Mouse (Mus musculus): ENCODE measurements around the gene Dmrt3.

Dmrt3 gene

DNA sequence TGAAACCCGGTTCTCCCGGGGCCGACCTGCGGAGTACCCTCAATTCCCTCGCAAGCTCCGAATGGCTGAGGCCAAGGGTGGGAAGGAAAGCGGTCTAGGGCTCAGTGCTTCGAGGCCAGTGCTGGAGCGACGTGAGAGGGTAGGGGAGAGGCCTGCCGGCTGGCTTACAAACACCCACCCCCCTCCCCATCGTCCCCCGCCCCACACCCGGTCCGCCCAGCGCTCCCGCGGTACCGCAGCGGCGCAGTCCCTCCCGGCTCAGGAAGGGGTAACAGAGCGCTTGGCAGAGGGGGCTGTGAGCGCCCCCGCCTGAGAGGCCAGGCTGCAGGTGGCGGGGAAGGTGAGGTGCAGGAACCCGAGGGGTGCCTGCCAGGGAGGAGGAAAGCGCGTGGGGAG lies at the start of gene Dmrt3:
TSS of gene Dmrt3 (plus strand) at position 287 of the 396 bp plus-strand sequence.
- no peak for DNase-seq (ENCODE audit: low spot score)

DNA sequence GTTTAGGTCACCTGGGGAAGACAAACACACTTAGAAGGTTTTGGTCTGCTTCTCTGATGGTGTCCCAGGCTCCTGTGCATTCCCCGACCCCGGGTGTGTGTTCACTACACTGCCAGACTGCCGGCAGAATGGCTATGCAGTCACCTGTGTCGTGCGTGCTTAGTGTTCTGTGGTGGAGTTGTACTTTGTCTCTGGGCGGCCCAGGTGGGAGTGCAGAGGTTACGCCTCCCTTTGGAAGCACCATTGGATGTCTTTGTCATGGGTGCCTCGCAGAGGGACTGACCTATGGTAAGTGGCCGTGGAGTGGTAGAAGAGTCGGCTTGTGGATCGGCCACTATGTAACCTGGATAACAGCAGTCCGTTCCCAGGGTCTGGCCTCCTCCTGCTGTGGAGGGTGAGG lies 45.7 kb upstream of the Dmrt3 start:
- no peak for DNase-seq (ENCODE audit: low spot score)

DNA sequence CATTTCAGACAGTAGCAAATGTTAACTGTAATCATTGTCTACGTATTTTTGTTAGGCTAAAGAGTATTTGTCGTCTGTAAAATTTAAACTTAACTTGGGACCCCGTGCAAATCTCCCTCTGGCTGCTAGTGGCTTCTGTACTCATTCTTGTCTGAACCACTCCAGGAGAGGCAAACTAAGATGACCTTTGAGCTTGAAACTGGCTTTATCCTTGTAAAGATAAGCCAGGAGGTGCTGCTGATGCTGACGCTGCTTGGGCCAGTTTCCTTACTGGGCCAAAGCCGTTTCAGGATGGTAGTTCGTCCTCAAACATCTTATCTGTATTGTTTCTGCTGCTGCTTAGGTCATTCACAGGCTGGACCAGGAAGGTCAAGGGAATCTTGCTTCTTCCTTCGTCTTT lies 40.3 kb upstream of the Dmrt3 start:
- no peak for DNase-seq (ENCODE audit: low spot score)

DNA sequence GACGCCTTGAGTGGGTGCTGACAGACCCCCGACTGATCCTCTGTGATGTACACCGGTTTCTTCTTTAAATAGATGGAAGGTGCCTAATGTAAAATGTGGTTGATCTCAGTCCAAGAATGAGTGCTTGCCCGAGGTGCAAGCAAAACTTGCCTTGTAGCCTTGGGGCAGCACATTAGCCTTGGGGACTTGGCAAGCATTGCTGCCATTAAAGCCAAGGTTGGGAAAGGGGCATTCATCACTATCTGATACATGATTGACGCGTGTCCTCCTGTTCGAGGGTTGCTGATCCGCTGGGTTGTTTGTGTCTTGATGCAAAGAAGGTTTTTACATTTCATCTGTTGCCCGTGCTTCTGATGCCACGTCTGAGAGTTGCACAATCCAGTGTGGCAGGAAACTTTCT lies 35.7 kb upstream of the Dmrt3 start:
- no peak for DNase-seq (ENCODE audit: low spot score)

DNA sequence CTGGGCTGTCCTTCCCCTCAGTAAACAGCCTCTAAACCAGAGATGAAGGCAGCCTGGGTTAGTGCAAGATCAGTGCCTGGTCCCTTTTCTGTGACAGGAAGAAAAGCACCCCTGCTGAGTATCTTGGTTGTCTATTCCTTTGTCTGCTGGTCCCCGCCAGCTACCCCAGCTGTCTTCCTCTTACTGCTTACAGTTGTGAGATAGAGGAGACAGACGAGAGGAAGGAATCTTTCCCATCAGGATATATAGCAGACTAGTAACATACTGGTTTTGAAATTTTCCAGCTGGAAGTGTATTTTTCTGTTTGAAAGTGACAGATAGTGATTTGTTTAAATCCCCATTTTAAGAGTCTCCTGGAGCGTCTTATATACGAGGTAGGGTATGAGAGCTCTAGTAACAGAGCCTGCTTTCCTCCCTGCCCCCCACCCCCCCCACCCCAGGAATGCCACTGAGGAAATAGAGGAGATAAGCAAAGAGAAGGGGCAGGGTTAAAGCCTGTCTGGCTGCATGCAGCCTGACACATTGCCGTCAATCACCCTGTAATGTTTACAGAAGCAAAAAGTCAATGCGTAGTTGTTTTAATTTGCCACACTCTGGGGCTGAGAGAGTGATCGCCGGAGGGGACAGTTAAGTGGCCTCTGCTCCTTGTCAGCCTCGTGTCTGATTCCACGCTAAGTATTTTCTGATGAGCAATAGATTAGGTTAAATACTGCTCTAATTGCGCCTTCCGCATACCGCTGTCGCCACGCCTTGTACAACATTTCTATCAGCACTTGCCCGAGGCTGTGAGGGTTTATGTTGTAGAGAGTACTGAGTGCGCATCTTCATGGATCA lies 34.9 kb upstream of the Dmrt3 start:
- no peak for DNase-seq (ENCODE audit: low spot score)

DNA sequence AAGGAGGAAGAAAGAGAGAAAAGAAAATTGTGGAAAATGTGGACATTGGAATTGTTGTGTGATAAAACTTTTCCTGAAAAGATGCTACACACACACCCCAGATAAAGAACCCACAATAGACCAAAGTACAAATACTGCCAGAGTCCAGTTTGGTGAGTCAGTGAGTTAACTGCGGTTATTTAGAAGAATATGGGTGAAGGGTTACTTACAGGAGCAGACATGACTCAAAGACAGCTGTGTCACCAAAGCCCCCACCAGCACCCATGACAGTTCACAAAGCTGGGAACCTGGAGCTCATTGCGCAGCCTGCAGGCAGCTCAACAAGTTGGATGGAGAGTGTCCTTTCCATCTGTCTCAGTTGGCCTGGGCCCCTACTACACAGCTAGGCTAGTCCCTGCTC lies 31.7 kb upstream of the Dmrt3 start:
- no peak for DNase-seq (ENCODE audit: low spot score)

DNA sequence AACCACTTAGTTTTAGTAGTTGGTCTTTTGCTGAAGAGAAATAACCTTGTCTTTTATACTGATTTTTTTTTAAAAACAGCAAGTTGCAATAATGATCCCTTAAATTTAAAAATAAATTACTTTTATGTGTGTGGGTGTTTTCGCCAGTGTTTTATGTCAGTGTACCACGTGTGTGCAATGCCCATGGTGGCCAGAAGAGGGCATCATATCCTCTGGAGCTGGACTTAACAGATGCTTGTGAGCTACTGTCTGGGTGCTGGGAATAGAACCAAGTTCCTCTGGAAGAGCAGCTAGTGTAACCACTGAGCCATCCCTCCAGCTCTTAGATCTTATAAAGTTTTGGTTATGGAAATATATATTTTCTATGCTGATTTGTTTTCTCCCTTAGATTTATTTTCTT lies 30.7 kb upstream of the Dmrt3 start:
- DNase-seq (ENCODE audit: low spot score): no peak

DNA sequence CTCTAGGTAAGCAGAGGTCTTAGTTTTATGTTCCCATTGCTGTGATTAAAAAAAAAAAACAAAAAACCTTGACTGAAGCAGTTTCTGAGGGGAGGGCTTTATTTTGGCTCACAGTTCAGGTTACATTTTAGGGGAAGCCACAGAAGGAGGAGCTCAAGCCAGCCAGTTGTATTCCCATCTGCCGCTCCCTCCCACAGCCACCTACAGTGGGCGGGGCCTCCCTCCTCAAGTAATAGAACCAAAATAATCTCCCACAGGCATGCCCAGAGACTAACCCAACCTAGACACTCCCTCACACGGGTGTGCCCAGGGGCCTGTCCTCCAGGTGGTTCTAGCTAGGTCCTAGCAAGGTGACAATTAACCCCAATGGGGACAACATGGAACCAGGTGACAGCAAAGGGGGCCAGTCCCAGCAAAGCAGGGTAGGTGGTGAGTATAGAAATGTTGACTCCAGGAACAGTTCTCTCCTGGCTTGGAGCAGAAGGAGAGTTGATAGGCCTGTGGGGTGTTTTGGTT lies 12.3 kb upstream of the Dmrt3 start:
- DNase-seq (ENCODE audit: low spot score): no peak

DNA sequence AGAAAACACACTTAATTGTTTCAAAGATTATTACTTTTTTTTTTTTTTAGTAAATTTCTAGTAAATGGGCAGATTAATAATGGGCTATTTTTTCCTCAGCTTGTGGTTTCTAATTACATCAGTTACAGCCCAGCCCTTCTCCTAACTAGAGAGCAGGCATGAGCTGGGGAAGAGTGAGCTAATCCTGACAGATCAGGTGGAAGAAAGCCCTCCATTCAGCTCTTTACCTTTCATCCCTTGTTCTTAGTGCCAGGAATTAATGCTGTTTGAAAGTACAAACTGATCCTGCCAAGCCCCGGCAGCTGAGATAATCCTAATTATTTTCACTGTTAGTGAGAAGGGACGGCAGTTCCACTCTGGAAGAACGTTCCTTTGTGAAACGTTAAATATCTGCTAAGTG lies 11.5 kb upstream of the Dmrt3 start:
- DNase-seq (ENCODE audit: low spot score): no peak

DNA sequence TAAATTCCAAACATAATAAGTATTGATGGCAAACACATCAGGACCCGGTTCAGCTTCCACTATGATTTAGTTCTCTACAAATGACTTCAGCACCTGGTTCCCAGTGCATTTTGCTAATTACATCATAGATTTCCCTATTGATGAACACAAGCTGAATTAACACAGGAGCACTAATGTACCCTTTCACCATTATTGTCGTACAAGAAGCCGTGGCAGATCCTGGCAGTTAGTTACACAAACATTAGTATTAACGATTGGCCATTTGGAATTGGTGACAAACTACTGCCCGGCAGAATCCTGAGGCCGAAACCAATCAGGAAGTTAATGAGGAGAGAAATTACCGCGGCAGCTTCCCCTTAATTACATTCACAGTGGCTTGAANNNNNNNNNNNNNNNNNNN lies 8.1 kb upstream of the Dmrt3 start:
- DNase-seq (ENCODE audit: low spot score): no peak

DNA sequence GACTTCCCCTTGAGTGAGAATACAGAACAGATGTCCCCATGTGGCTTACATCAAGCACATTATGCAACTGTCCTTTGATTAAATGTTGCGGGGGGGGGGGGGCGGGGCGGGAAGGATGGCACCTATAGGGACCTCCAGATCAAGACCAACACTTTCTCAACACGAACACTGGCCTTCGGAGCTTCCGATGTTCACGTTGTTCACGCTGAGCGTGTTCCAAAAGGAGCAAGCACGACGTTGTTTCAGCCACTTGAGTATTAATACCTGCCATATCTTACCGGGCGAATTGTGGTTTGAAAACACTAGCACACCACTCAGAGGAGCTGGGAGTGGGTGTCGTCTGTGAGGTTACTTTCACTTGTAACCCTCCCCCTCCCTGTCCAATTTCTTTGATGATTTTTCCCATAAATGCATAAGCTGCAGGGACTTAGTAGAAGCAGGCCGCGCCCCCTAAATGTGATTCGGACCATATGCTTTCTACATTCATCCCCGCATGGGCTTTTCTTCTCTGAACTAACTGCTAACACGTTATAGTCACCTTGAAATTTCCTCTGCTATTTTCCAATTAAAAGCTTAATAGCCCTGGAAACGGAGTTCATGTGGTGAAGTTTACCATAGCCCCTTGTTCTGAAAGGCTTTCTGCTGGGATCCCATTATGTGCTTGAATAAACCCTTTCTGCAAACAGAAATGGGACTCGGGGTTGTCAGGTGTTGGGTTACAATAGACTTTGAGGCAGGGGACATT lies 2.5 kb upstream of the Dmrt3 start:
- no peak for DNase-seq (ENCODE audit: low spot score)

DNA sequence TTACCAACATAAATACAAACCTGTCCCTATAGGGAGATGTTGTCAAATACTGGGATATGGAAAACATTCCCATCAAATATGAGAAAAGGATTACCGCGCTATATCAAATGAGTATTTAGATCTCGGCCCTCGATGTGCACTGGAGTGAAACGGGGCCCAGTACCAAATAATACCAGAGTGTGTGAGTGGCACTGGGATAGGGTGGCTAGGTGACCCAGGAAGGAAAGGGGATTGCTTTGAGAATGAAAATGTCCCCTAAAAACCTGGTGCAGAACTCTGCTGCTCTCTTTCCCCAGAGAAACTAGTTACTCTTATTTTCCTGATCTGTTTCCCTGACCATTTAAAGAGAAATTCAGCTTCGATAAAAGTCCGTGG lies 1.9 kb upstream of the Dmrt3 start:
- no peak for DNase-seq (ENCODE audit: low spot score)

DNA sequence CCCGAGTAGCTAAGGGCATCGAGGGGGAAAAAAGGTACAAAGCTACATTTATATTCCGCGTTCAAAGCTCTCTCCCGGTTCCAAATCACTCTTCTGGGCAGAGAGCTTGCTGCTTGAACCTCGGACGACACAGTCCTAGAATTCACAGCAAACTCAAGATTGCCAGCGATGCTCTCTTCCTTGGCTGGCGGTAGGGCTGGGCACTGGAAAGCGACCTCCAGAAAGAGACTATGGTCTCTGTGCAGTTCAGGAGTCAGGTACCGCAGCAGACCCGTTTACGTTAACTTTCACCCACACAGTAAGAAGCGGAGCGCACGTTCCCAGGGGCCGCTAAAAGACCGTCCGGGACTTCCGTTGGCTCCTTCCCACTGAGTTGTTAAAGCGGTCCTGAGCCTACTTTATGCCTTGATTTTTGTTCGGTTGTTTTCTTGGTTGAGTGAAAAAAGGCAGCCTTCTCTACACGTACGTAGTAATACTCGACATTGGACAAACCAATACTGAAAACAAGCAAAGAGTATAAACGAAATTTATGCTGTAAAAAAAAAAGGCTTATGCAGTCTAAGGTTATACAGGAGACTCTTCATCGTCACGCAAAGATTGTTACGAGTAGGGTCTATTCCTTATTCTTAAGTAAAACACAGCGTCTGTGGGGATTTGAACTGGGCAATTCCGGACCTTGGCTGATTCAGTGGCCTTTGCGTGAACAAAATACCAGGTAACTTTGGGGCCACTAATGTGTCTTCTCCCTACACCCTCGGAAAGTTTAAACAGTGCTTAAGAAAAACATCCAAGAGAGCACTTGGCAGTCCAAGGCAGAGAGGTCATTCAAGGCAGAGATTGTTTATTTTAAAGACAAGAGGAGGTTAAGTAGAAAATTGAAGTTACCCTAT lies 895 bp upstream of the Dmrt3 start:
- no peak for DNase-seq (ENCODE audit: low spot score)

DNA sequence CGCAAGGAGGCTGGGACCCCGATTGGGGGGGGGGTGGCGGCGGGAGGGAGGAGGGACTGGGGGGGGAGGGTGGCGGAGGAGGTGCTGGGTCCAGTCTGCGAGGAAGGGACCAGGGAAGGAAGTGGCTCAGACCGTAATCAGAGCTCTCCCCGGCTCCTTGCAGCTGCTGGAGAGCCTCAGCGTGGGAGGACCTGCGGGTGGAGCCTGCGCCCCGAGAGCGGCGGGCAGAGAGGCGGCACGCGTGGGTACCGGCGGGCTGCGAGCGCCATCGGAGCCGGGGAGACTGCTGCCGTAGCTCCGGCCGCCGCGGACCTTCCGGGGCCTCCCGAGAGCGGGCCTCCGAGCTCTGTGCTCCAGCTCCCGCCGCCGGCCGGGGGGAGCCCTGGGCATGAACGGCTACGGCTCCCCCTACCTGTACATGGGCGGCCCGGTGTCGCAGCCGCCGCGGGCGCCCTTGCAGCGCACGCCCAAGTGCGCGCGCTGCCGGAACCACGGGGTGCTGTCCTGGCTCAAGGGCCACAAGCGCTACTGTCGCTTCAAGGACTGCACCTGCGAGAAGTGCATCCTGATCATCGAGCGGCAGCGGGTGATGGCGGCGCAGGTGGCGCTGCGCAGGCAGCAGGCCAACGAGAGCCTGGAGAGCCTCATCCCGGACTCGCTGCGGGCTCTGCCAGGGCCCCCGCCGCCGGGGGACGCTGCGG lies 460 bp downstream of the Dmrt3 start:
- DNase-seq (ENCODE audit: low spot score): no peak

DNA sequence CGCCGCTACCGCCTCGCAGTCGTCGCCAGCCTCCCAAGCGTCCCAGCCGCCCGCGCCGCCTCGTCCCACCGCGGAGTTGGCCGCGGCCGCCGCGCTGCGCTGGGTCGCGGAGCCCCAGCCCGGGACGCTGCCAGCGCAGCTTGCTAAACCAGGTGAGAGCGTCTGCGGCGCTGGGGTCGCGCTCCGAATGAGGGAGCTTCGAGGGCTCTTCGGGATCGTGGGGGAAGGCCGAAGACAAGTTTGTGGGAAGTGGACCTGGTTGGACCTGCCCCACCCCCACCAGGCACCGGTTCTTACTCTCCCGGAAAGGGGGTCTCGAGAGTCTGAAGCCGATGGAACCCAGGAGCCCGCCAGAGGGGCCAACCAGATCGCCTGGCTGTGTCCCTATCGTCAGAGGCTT lies 1.0 kb downstream of the Dmrt3 start:
- DNase-seq (ENCODE audit: low spot score): no peak

DNA sequence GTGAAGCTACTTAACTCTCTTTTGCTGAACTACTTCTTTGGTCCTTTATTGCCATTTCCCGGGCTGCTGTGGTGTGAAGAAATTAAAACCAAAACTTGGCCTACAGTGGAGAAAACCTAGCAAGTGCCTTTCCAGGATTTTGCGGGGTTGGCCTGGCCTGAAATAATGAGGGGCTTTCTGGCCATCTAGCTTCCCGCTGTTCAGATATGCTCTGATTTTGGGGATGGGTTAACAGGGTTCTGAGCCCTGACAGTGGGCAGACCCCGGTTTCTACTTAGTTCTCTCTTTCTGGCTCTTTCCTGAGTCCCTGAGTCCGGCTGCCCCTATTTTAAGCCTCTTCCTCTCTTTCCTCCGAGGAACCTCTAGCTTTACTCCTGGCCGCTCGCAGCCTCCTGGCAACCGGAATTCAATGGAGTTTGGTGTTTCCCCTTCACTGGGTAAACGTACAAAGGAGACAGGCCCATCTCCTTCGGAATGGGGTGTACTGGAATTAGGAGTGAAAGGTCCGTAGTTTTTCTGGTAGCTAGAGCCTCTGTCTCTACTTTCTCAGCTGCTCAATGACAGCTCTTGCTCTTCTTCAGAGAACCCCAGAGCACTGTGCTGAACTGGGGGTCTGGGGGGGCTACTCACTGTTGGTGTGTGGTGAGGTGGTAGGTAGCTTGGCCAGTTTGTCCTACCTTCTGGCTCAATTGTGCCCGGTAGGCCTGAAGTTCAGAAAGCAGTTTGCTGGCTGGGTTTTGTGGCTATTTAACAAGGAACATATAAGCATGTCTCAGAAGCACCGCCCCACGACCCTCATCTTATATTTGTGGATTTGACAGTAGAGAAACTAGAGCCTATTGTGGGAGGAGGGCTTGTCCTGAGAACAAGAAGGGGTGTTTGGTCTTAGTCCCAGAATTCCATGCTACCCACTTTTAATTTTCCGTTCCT lies 2.0 kb downstream of the Dmrt3 start:
- no peak for DNase-seq (ENCODE audit: low spot score)

DNA sequence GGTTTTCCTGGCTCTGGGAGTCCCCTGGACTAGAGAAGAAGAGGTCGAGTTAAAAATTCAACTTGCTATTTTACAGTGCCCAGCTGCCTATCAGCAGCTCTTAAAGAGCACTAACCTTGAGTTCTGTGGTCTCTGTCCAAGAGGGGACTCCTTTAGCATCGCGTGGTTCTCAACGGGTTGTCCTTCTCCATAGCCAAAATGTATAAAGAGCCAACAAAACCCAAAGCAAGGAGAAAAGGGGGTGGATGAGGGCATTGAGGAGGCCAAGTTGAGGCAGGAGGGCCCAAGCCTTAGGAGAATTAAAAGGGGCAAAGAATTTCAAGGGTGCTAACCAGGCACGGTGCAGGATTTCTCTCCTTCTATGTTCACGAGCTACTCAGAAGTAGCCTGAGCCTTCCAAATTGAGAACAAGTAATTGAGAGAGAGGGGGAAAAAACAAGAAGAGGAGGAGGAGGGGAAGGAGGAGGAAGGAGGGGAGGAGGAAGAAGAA lies 2.8 kb downstream of the Dmrt3 start:
- no peak for DNase-seq (ENCODE audit: low spot score)

DNA sequence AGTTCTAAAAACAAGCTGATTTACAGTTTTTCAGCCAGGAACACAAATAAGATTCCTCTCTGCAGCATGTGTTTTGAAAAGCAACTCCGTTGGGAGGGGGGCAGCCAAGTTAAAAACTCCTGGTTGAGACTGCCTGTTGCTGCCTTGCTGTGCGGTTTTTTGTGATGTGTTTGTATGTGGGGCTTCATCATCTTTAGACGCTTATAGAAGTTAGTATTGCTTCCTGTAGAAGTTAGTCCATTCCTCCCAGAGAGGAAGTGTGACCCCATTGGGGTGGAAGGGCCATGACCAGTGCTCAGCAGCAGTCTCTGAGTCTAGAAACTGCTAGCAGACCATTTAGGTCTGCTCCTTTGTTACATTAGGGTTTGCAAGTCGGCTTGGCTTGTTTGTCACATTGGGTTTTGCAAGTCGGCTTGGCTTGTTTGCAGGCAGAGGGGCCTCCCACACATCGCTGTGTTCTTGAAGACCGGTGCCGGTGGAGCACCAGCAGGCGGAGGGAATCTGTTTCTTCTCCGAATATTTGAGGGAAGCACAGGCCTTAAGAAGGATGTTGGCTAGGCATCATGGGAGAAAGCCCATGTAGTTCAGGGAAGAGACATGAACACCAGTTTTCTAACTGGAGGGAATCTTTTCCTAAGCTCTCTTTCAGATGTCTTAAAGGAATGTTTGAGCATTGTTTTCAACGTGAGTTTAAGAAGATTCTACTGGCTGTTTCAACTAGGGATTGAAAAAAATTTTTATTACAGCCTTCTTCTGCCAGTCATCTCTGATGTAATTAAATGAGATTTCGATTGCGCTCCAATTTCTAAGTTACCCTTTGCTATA lies 3.6 kb downstream of the Dmrt3 start:
- DNase-seq (ENCODE audit: low spot score): no peak

DNA sequence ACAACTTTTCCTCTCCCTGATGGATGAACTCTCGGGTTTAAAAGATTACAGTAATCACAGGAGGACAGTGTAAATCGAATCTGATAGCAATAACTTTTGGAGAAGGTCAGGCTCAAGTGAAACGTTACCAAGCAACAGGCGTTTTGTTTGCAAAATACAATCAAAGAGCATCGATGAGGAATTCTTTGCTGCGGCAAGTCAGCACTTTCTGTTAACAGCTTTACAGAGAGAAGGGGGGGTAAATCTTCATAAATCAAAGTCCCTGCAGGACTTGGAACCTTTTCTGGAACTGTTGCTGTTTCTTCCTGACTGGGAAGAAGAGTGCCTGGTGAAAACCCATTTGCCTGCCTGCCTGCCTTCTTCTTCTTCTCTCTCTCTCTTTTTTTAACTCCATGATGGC lies 5.8 kb downstream of the Dmrt3 start:
- DNase-seq (ENCODE audit: low spot score): no peak

Measured in spleen, adult 12 weeks (tissue).